Mouse (Mus musculus) forebrain, embryonic 12.5 days (tissue): ENCODE results near the gene Eif4e1b. TPM values are rescaled to one million over a fixed set of nuclear protein-coding genes. Genes with fewer than 3 reads are reported as not detected.

ENCODE experiments used
- ATAC-seq: fragments of 200-750 bp; cut with Nextera tagmentation; 2 replicates; pipeline ENCODE4 v1.8.0; 2017; ENCODE audit warnings: moderate TSS enrichment; ENCODE audit not compliant: low FRiP score
- H3K27ac ChIP-seq: fragments of 300-500 bp; sonication (generic); 2 replicates; pipeline ENCODE4 v1.5.1; 2016; ENCODE audit warnings: mild to moderate bottlenecking
- H3K27me3 ChIP-seq: fragments of 300-500 bp; sonication (generic); 2 replicates; pipeline ENCODE4 v1.6.1; 2016; ENCODE audit warnings: mild to moderate bottlenecking
- H3K36me3 ChIP-seq: fragments of 300-500 bp; sonication (generic); replicated peaks from 2 replicates; pipeline ENCODE4 v1.6.1; 2016; ENCODE audit warnings: mild to moderate bottlenecking
- H3K4me1 ChIP-seq: fragments of 300-500 bp; sonication (generic); 2 replicates; pipeline ENCODE4 v1.6.1; 2016
- H3K4me2 ChIP-seq: fragments of 300-500 bp; sonication (generic); 2 replicates; pipeline ENCODE4 v1.6.1; 2016; ENCODE audit warnings: mild to moderate bottlenecking, moderate library complexity
- H3K4me3 ChIP-seq: fragments of 300-500 bp; sonication (generic); replicated peaks from 2 replicates; pipeline ENCODE4 v1.5.1; 2016; ENCODE audit warnings: mild to moderate bottlenecking
- H3K9ac ChIP-seq: fragments of 300-500 bp; sonication (generic); 2 replicates; pipeline ENCODE4 v1.6.1; 2016; ENCODE audit warnings: mild to moderate bottlenecking
- H3K9me3 ChIP-seq: fragments of 300-500 bp; sonication (generic); 2 replicates; pipeline ENCODE4 v1.6.1; 2016
- WGBS: fragments of 180-500 bp; shearing (Covaris S2); methylation state at CpG from one replicate; pipeline ENCODE4 v1.1.7; 2016; 5-methylcytosine and 5-hydroxymethylcytosine counted together
- polyA plus RNA-seq: library from polyadenylated mRNA; unstranded; fragments of >200 nt; fragmentation: Nextera tagmentation; extraction: Ambion mirVana; gene quantifications from 2 replicates; pipeline ENCODE4 v1.2.1, GENCODE M21; 2016

Eif4e1b gene
- polyA plus RNA-seq, result not detected in 2 replicates

- Histone ChIP-seq H3K4me2 (no peak within 1 kb of the TSS), H3K4me3 (no peak within 1 kb of the TSS), H3K4me1 (no peaks in the 10 kb centered on the region; the same call in 1 of the 2 replicates), H3K36me3 (no peaks in the 10 kb centered on the region), H3K9ac (no peak within 1 kb of the TSS), H3K27ac (no peak within 1 kb of the TSS), H3K9me3 (no peaks in the 10 kb centered on the region), H3K27me3 (no peaks in the 10 kb centered on the region; the same call in 1 of the 2 replicates)
- WGBS, result 86% methylated on average over 4 of the region's 4 CpGs
- ATAC-seq, result no peak
Measured at GRCm38 (mm10) chr13:54783698-54784097, at the start of gene Eif4e1b. TSS of gene Eif4e1b (plus strand) at chr13:54783998.

GRCm38 (mm10) chr13:54736931-54737330 is 46.9 kb upstream of the Eif4e1b start:
- H3K4me2 ChIP-seq, result no peak overlapping the region
- 30% methylated on average over 3 of the region's 3 CpGs for WGBS
- 0 out of 2 replicates have a peak overlapping the region, but pooled peaks have one; percentile 32 for H3K4me3 ChIP-seq

GRCm38 (mm10) chr13:54737488-54738212 is 46.1 kb upstream of the Eif4e1b start:
- peak overlapping the region; percentile 55 for H3K4me2 ChIP-seq
- peaks cover 56% of the 10 kb centered on the region for H3K27me3 ChIP-seq
- H3K9ac ChIP-seq, result 0 out of 2 replicates have a peak overlapping the region, but pooled peaks have one; percentile 21
- peaks cover 47% of the 10 kb centered on the region for H3K36me3 ChIP-seq
- WGBS, result 2% methylated on average over 76 of the region's 87 CpGs
- H3K27ac ChIP-seq, result no peak overlapping the region
- no peaks in the 10 kb centered on the region for H3K9me3 ChIP-seq
- peak; percentile 71; the same call in 1 of the 2 replicates for ATAC-seq
- peak overlapping the region; percentile 32 for H3K4me3 ChIP-seq
- H3K4me1 ChIP-seq, result peaks cover 24% of the 10 kb centered on the region

More at GRCm38 (mm10) chr13:54736931-54737330, 46.9 kb upstream of the Eif4e1b start:
- Histone ChIP-seq H3K9ac (no peak overlapping the region), H3K36me3 (peaks cover 47% of the 10 kb centered on the region), H3K27me3 (peaks cover 54% of the 10 kb centered on the region), H3K9me3 (no peaks in the 10 kb centered on the region), H3K27ac (no peak overlapping the region), H3K4me1 (peaks cover 24% of the 10 kb centered on the region)
- no peak for ATAC-seq

- no peak overlapping the region for H3K27ac ChIP-seq
- peaks cover 24% of the 10 kb centered on the region for H3K4me1 ChIP-seq
- 0 out of 2 replicates have a peak overlapping the region, but pooled peaks have one; percentile 21 for H3K9ac ChIP-seq
- H3K36me3 ChIP-seq, result peaks cover 47% of the 10 kb centered on the region
- no peaks in the 10 kb centered on the region for H3K9me3 ChIP-seq
- WGBS, result 6% methylated on average over 34 of the region's 34 CpGs
- peak overlapping the region; percentile 32 for H3K4me3 ChIP-seq
- peak overlapping the region; percentile 55 for H3K4me2 ChIP-seq
- ATAC-seq, result no peak
- peaks cover 56% of the 10 kb centered on the region for H3K27me3 ChIP-seq
Measured at GRCm38 (mm10) chr13:54738213-54738601, 45.6 kb upstream of the Eif4e1b start.

GRCm38 (mm10) chr13:54746110-54746509 is 37.7 kb upstream of the Eif4e1b start:
- peaks cover 30% of the 10 kb centered on the region for H3K27me3 ChIP-seq
- H3K9me3 ChIP-seq, result no peaks in the 10 kb centered on the region
- no peak overlapping the region for H3K27ac ChIP-seq
- H3K36me3 ChIP-seq, result peaks cover 7% of the 10 kb centered on the region; the same call in 1 of the 2 replicates
- H3K4me2 ChIP-seq, result peak overlapping the region; percentile 27
- WGBS, result 37% methylated on average over 6 of the region's 6 CpGs
- H3K9ac ChIP-seq, result no peak overlapping the region; the same call in 1 of the 2 replicates
- ATAC-seq, result no peak
- no peak overlapping the region for H3K4me3 ChIP-seq
- peaks cover 44% of the 10 kb centered on the region for H3K4me1 ChIP-seq

- Histone ChIP-seq H3K27ac (no peak overlapping the region), H3K27me3 (peaks cover 35% of the 10 kb centered on the region), H3K9ac (no peak overlapping the region), H3K4me2 (peak overlapping the region; percentile 27), H3K4me3 (no peak overlapping the region), H3K36me3 (no peaks in the 10 kb centered on the region), H3K9me3 (no peaks in the 10 kb centered on the region), H3K4me1 (peaks cover 36% of the 10 kb centered on the region)
- 36% methylated on average over 10 of the region's 10 CpGs for WGBS
- no peak for ATAC-seq
Measured at GRCm38 (mm10) chr13:54746896-54747295, 36.9 kb upstream of the Eif4e1b start.

GRCm38 (mm10) chr13:54748190-54748589 is 35.6 kb upstream of the Eif4e1b start:
- peak overlapping the region; percentile 91; the same call in 1 of the 2 replicates for H3K27ac ChIP-seq
- 86% methylated on average over 8 of the region's 8 CpGs for WGBS
- no peak for ATAC-seq

GRCm38 (mm10) chr13:54748721-54749060 is 35.1 kb upstream of the Eif4e1b start:
- Histone ChIP-seq H3K9ac (peak overlapping the region; percentile 70), H3K27me3 (peaks cover 48% of the 10 kb centered on the region), H3K4me2 (peak overlapping the region; percentile 70), H3K27ac (peak overlapping the region; percentile 91), H3K36me3 (no peaks in the 10 kb centered on the region), H3K4me3 (peak overlapping the region; percentile 69), H3K4me1 (peaks cover 36% of the 10 kb centered on the region), H3K9me3 (no peaks in the 10 kb centered on the region)
- whole genome bisulfite sequencing, result 38% methylated on average over 10 of the region's 10 CpGs
- peak; percentile 45 for ATAC-seq

More at GRCm38 (mm10) chr13:54748190-54748589, 35.6 kb upstream of the Eif4e1b start:
- peak overlapping the region; percentile 69 for H3K4me3 ChIP-seq
- peaks cover 44% of the 10 kb centered on the region for H3K27me3 ChIP-seq
- H3K4me2 ChIP-seq, result peak overlapping the region; percentile 70
- H3K9me3 ChIP-seq, result no peaks in the 10 kb centered on the region
- no peaks in the 10 kb centered on the region for H3K36me3 ChIP-seq
- peaks cover 36% of the 10 kb centered on the region for H3K4me1 ChIP-seq
- peak overlapping the region; percentile 70 for H3K9ac ChIP-seq

- Histone ChIP-seq H3K27me3 (peaks cover 53% of the 10 kb centered on the region), H3K4me1 (peaks cover 38% of the 10 kb centered on the region)
- 4% methylated on average over 18 of the region's 100 CpGs for WGBS
Measured at GRCm38 (mm10) chr13:54749061-54749863, 34.5 kb upstream of the Eif4e1b start.

GRCm38 (mm10) chr13:54749864-54750411 is 33.9 kb upstream of the Eif4e1b start, which contains the start of gene Gprin1:
TSS of gene Gprin1 (minus strand) at chr13:54749874.
- Histone ChIP-seq H3K4me2 (peak within 1 kb of the TSS; percentile 70), H3K4me1 (peaks cover 44% of the 10 kb centered on the region)
- WGBS, result 2% methylated on average over 27 of the region's 29 CpGs

More at GRCm38 (mm10) chr13:54749061-54749863, 34.5 kb upstream of the Eif4e1b start:
- Histone ChIP-seq H3K36me3 (no peaks in the 10 kb centered on the region), H3K9ac (peak overlapping the region; percentile 70), H3K4me3 (peak overlapping the region; percentile 69), H3K4me2 (peak overlapping the region; percentile 70), H3K9me3 (no peaks in the 10 kb centered on the region), H3K27ac (peak overlapping the region; percentile 91)
- peak; percentile 89 for ATAC-seq

GRCm38 (mm10) chr13:54750699-54751098 is 33.1 kb upstream of the Eif4e1b start:
- no peak overlapping the region for H3K27ac ChIP-seq
- peaks cover 58% of the 10 kb centered on the region for H3K27me3 ChIP-seq
- no peak for ATAC-seq
- H3K4me1 ChIP-seq, result peaks cover 51% of the 10 kb centered on the region
- no peaks in the 10 kb centered on the region for H3K9me3 ChIP-seq
- 4% methylated on average over 8 of the region's 8 CpGs for WGBS
- no peak overlapping the region for H3K9ac ChIP-seq
- H3K4me3 ChIP-seq, result no peak overlapping the region
- H3K4me2 ChIP-seq, result no peak overlapping the region
- H3K36me3 ChIP-seq, result no peaks in the 10 kb centered on the region

More at GRCm38 (mm10) chr13:54749864-54750411, 33.9 kb upstream of the Eif4e1b start, which contains the start of gene Gprin1:
- Histone ChIP-seq H3K27ac (peak within 1 kb of the TSS; percentile 91), H3K9me3 (no peaks in the 10 kb centered on the region), H3K36me3 (no peaks in the 10 kb centered on the region), H3K27me3 (peaks cover 53% of the 10 kb centered on the region), H3K9ac (peak within 1 kb of the TSS; percentile 70), H3K4me3 (peak within 1 kb of the TSS; percentile 69)
- peak; percentile 77 for ATAC-seq

- no peaks in the 10 kb centered on the region for H3K36me3 ChIP-seq
- H3K27ac ChIP-seq, result no peak overlapping the region
- H3K9me3 ChIP-seq, result no peaks in the 10 kb centered on the region
- H3K4me2 ChIP-seq, result no peak overlapping the region
- peaks cover 68% of the 10 kb centered on the region for H3K27me3 ChIP-seq
- no peak for ATAC-seq
- no peak overlapping the region for H3K4me3 ChIP-seq
- H3K9ac ChIP-seq, result no peak overlapping the region
- WGBS, result 74% methylated on average over 10 of the region's 10 CpGs
- H3K4me1 ChIP-seq, result peaks cover 41% of the 10 kb centered on the region
Measured at GRCm38 (mm10) chr13:54752656-54753055, 31.1 kb upstream of the Eif4e1b start.
